Mouse (Mus musculus): Measurements from ENCODE around the gene Plekha1. TPM values are rescaled to one million over a fixed set of nuclear protein-coding genes. Genes with fewer than 3 reads are reported as not detected.

Gene Plekha1
- polyA plus RNA-seq, 1 experiment = 110 TPM

DNA sequence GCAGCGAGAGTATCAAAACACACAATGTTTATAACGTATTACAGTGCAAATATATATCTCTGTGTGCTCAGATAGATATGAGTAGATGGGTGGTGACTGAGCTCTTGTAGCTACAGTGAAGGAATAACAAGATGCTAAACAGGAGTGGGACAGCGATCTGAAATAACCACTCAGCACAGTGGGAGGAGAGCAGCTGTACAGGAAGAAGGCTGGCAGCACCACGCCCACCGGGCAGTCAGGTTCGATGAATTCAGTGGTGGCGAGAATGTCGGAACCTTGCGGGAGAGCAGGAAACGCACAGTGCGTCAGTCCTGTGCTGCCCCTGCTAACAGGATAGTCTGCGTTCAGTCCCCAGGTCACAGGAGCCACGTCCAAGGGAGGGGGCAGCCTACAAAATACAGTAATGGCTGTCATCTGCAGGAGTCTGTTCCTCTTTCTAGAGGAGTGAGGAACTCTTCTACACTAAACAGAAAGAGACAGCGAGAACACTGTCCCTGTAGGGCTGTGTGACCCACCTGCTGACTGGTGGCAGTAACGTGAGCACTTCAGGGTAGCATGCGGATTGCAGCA lies 38.0 kb downstream of the Plekha1 start:
- Histone ChIP-seq H3K4me3 (ENCODE audit: insufficient read depth, low read length) (no peak overlapping the region), H3K27ac (ENCODE audit: insufficient read depth, low read length) (no peak overlapping the region), H3K4me1 (ENCODE audit: control insufficient read depth, insufficient read depth, low read length) (peaks cover 3% of the 10 kb centered on the region; the same call in 1 of the 2 replicates)
- TF ChIP-seq POLR2A (IDR thresholded peaks at IDR 0.05; ENCODE audit: extremely low read depth, insufficient read depth, low read length) (no peak), CTCF (IDR thresholded peaks at IDR 0.05; ENCODE audit: extremely low read depth, insufficient read depth, low read length) (no peak)

DNA sequence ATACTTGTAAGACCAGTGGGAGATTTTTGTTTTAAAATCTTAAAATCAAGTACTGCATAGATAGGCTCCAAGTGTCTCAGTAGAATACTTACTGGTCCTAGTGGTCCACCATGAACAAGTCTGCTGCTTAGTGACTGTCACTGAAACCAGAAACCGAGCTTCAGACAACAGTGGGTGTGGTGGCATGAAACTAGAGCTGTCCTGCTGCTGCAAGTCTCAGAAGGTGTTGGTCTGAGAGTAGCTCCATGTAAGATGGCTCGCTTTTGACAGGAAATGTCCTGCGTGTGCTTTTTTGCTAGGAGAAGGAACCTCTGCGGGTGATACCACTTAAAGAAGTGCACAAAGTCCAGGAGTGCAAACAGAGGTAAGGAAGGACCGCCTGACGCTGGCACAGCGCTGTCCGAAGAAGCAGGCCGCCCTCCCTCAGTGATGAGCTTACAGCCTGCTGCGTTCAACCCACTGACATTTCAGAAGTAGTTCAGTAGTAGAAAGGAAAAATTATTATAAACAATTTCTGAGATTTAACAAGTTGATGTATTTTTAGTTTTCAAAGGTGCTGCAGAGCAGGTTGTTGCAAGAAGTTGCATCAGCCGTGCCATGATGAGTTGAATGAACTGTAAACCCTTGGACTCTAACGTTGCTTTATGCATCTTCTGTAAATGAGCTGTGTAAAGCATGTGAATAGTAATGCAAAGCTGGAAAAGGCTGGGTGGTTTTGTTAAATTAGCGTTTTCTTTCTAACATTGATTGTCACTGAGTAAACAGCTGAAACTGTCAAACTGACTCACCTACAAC lies 39.2 kb downstream of the Plekha1 start:
- no peak for TF ChIP-seq POLR2A (IDR thresholded peaks at IDR 0.05; ENCODE audit: extremely low read depth, insufficient read depth, low read length)
- TF ChIP-seq CTCF (IDR thresholded peaks at IDR 0.05; ENCODE audit: extremely low read depth, insufficient read depth, low read length) = no peak
- Histone ChIP-seq H3K27ac (ENCODE audit: insufficient read depth, low read length) (no peak overlapping the region), H3K4me3 (ENCODE audit: insufficient read depth, low read length) (no peak overlapping the region), H3K4me1 (ENCODE audit: control insufficient read depth, insufficient read depth, low read length) (peaks cover 3% of the 10 kb centered on the region; the same call in 1 of the 2 replicates)

DNA sequence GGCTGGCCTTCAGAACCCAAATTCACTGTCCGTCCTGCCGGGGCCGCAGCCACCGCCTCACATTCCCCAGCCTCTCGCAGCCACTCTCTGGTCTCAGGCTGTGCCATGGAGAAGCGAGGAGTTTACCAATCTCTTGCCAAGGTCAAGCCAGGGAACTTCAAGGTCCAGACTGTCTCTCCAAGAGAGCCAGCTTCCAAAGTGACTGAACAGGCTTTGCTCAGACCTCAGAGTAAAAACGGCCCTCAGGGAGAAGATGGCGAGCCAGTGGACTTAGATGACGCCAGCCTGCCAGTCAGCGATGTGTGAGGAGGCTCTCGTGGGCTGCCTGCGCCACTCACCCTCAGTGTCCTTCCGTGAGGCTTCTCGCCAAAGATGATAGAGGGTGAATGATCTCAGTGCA lies 45.3 kb downstream of the Plekha1 start:
- TF ChIP-seq CTCF (IDR thresholded peaks at IDR 0.05; ENCODE audit: extremely low read depth, insufficient read depth, low read length) (no peak), POLR2A (IDR thresholded peaks at IDR 0.05; ENCODE audit: extremely low read depth, insufficient read depth, low read length) (no peak)
- no peak overlapping the region for H3K4me3 ChIP-seq (ENCODE audit: insufficient read depth, low read length)
- H3K4me1 ChIP-seq (ENCODE audit: control insufficient read depth, insufficient read depth, low read length) = no peaks in the 10 kb centered on the region
- 0 out of 2 replicates have a peak overlapping the region, but pooled peaks have one; percentile 1 for H3K27ac ChIP-seq (ENCODE audit: insufficient read depth, low read length)

DNA sequence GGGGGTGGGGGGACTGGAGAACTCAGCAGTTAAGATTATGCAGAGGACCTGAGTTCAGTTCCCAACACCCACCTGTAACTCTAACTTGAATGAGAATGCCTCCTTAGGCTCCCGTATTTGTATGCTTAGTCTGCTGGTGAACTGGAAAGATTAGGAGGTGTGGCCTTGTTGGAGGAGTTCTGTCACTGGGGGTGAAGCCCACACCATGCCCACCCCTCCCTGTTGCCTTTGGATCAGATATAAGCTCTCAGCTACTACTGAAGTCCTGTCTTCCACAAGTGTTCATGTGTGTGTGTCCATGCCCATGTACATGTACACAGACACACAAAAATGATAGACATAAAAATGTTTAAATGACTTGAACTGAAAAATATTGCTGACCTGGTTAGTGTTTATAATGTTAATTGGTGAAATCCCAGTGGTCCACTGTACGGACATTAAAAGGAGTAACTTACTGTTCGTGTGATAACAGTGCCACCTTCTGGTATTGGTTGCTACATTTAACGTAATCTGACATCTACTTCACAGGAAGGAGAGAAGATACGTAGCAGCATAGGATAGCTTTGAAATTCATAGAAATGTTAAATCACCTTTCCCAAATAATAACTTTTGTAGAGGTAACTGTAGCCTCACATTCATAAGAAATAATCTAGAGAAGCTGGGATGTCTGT lies 49.3 kb downstream of the Plekha1 start:
- H3K4me1 ChIP-seq (ENCODE audit: control insufficient read depth, insufficient read depth, low read length) = no peaks in the 10 kb centered on the region
- H3K4me3 ChIP-seq (ENCODE audit: insufficient read depth, low read length) = no peak overlapping the region
- H3K27ac ChIP-seq (ENCODE audit: insufficient read depth, low read length) = no peak overlapping the region
- peak; percentile 30; the same call in 1 of the 2 replicates for TF ChIP-seq CTCF (IDR thresholded peaks at IDR 0.05; ENCODE audit: extremely low read depth, insufficient read depth, low read length)
- no peak for TF ChIP-seq POLR2A (IDR thresholded peaks at IDR 0.05; ENCODE audit: extremely low read depth, insufficient read depth, low read length)

DNA sequence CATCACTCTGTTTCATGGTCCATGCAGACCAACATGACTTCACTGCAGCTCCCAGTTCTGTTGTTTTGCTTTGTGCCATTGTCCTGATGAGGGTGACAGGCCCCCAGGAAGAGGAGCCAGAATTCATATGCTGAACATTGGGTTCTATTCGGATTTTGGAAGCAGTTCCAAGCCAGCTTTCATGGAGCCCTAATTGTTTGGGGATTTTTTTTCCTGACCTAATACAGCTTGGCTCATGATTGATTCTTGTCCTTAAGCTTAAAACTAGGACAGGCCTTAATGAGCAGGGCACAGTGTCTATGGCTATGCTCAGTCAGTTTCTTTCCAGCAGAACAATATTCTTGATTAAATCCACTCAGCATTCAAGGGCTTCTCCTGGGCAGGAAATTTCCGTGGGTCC lies 52.7 kb downstream of the Plekha1 start:
- TF ChIP-seq POLR2A (IDR thresholded peaks at IDR 0.05; ENCODE audit: extremely low read depth, insufficient read depth, low read length) (no peak), CTCF (IDR thresholded peaks at IDR 0.05; ENCODE audit: extremely low read depth, insufficient read depth, low read length) (no peak)
- H3K27ac ChIP-seq (ENCODE audit: insufficient read depth, low read length) = peak overlapping the region; percentile 41; the same call in 1 of the 2 replicates
- no peaks in the 10 kb centered on the region for H3K4me1 ChIP-seq (ENCODE audit: control insufficient read depth, insufficient read depth, low read length)
- no peak overlapping the region for H3K4me3 ChIP-seq (ENCODE audit: insufficient read depth, low read length)

DNA sequence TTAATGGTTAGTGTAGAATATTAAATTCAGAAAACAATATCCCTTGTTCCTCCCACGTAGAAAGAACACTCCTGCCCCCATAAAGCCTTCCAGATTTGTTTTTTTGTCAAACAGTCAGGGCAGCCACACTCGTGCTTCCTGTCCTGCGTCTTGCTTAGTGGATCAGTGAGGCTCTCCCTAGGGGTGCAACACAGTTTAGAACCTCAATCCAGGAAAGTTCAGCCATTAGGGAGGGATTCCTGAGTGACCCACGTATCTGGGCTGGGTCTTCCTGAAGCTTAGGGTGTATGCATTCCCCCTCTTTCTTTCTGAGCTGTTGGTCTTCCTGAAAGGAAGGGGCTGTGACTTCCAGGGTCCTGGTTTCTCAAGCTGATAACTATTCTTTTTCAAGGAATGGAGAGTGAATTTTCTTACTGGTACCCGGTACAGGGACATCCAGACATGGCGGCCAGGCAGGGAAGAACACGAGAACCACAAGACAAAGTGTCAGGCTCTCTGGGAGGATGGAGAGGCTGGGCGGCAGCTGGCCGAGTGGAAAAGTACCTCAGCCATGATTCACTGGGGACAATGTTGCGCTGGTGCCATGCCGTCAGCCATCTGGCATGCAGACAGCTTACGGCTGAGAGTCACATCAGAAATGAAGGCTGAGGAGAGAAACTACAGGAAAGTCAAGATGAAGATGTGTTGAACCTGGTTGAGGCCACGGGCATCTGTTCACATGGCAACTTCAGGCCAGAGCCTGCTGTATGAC lies 57.6 kb downstream of the Plekha1 start:
- TF ChIP-seq CTCF (IDR thresholded peaks at IDR 0.05; ENCODE audit: extremely low read depth, insufficient read depth, low read length) (no peak), POLR2A (IDR thresholded peaks at IDR 0.05; ENCODE audit: extremely low read depth, insufficient read depth, low read length) (no peak)
- no peak overlapping the region for H3K27ac ChIP-seq (ENCODE audit: insufficient read depth, low read length)
- H3K4me3 ChIP-seq (ENCODE audit: insufficient read depth, low read length) = no peak overlapping the region
- H3K4me1 ChIP-seq (ENCODE audit: control insufficient read depth, insufficient read depth, low read length) = no peaks in the 10 kb centered on the region

DNA sequence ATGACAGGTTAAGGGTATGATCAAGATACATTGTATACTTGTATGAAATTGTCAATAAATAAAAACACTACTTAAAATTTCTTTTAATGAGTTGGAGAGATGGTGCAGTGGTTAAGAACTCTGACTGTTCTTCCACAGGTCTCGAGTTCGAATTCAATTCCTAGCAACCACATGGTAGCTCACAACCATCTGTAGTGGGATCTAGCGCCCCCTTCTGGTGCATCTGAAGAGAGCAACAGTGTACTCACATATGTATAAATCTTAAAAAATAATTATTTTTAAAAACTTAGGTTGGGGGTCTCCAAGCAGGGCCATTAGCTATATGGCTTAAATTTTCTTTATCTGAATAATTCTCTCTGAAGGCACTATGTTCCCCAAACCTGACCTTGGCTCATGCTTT lies 64.8 kb downstream of the Plekha1 start:
- no peaks in the 10 kb centered on the region for H3K4me1 ChIP-seq (ENCODE audit: control insufficient read depth, insufficient read depth, low read length)
- TF ChIP-seq POLR2A (IDR thresholded peaks at IDR 0.05; ENCODE audit: extremely low read depth, insufficient read depth, low read length) (no peak), CTCF (IDR thresholded peaks at IDR 0.05; ENCODE audit: extremely low read depth, insufficient read depth, low read length) (0 out of 2 replicates have a peak, but pooled peaks have one; percentile 15)
- no peak overlapping the region for H3K27ac ChIP-seq (ENCODE audit: insufficient read depth, low read length)
- no peak overlapping the region for H3K4me3 ChIP-seq (ENCODE audit: insufficient read depth, low read length)

DNA sequence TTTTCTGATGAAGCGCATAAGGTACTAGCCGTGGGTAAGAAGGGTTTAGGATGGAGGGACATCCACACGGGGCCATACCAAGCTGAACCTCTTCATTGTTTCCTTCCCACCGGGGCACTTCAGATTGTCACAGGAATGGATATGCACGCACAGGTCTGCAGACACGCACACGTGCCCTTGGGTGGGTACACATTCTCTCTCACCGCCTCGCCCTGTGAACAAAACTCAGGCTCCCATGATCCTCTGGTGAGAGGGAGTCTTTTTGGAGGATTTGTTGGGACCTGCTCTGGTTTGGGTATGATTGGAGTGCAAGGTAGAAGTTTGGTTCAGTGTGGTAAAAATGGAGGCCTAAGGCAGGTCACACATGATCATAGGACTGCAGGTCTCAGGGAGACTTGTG lies 67.4 kb downstream of the Plekha1 start:
- Histone ChIP-seq H3K27ac (ENCODE audit: insufficient read depth, low read length) (no peak overlapping the region), H3K4me3 (ENCODE audit: insufficient read depth, low read length) (no peak overlapping the region), H3K4me1 (ENCODE audit: control insufficient read depth, insufficient read depth, low read length) (no peaks in the 10 kb centered on the region)
- TF ChIP-seq POLR2A (IDR thresholded peaks at IDR 0.05; ENCODE audit: extremely low read depth, insufficient read depth, low read length) (no peak), CTCF (IDR thresholded peaks at IDR 0.05; ENCODE audit: extremely low read depth, insufficient read depth, low read length) (no peak)

DNA sequence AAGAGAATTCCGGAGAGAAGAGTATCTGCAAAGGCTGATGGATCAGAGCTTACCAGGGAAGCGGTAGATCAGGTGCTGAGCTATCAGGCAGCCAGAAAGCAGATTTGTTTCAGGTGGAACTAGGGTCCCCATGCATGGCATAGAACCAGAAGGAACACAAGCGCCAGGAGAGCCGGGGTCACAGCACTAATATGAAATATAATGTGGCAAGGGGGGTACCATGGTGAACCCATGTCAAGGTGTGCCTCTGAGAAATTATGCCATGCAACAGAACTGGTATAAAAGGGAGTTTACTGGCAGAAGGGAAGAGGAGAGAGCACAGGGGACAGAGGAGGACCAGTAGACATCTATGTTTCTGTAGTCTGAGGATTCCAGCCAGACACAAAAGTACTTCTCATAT lies 69.1 kb downstream of the Plekha1 start:
- Histone ChIP-seq H3K27ac (ENCODE audit: insufficient read depth, low read length) (no peak overlapping the region), H3K4me1 (ENCODE audit: control insufficient read depth, insufficient read depth, low read length) (no peaks in the 10 kb centered on the region), H3K4me3 (ENCODE audit: insufficient read depth, low read length) (no peak overlapping the region)
- TF ChIP-seq CTCF (IDR thresholded peaks at IDR 0.05; ENCODE audit: extremely low read depth, insufficient read depth, low read length) (no peak), POLR2A (IDR thresholded peaks at IDR 0.05; ENCODE audit: extremely low read depth, insufficient read depth, low read length) (no peak)
